Mouse (Mus musculus): ENCODE results near the gene Stk10.
A peak's percentile ranks its signal among the peaks of the same experiment; 100 is the strongest.
"Not testable (repeated sequence)": the region's sequence is repeated elsewhere in the genome, so short reads cannot be mapped to it uniquely, and the experiment has no call there.

Stk10 gene

GRCm38 (mm10) chr11:32594122-32594521, 61.0 kb downstream of the Stk10 start:
- no peak for DNase-seq (ENCODE audit: low read depth, low spot score)

- no peak for DNase-seq (ENCODE audit: low read depth, low spot score)
Measured at GRCm38 (mm10) chr11:32600371-32600770, 67.3 kb downstream of the Stk10 start.

GRCm38 (mm10) chr11:32601528-32602323, 68.6 kb downstream of the Stk10 start:
- peak; percentile 55 for DNase-seq (ENCODE audit: low read depth, low spot score)

GRCm38 (mm10) chr11:32604663-32605062, 71.6 kb downstream of the Stk10 start:
- no peak for DNase-seq (ENCODE audit: low read depth, low spot score)

- no peak for DNase-seq (ENCODE audit: low read depth, low spot score)
Measured at GRCm38 (mm10) chr11:32605131-32605860, 72.2 kb downstream of the Stk10 start.

- DNase-seq (ENCODE audit: low read depth, low spot score) = no peak
Measured at GRCm38 (mm10) chr11:32605907-32606306, 72.8 kb downstream of the Stk10 start.

GRCm38 (mm10) chr11:32607319-32607718, 74.2 kb downstream of the Stk10 start:
- no peak for DNase-seq (ENCODE audit: low read depth, low spot score)

GRCm38 (mm10) chr11:32610616-32611015, 77.5 kb downstream of the Stk10 start:
- DNase-seq (ENCODE audit: low read depth, low spot score) = no peak

GRCm38 (mm10) chr11:32612304-32612703, 79.2 kb downstream of the Stk10 start:
- DNase-seq (ENCODE audit: low read depth, low spot score) = no peak

GRCm38 (mm10) chr11:32614463-32614862, 81.4 kb downstream of the Stk10 start:
- DNase-seq (ENCODE audit: low read depth, low spot score) = peak; percentile 79

- DNase-seq (ENCODE audit: low read depth, low spot score) = peak; percentile 49
Measured at GRCm38 (mm10) chr11:32615561-32615960, 82.5 kb downstream of the Stk10 start.

GRCm38 (mm10) chr11:32616091-32616490, 83.0 kb downstream of the Stk10 start:
- no peak for DNase-seq (ENCODE audit: low read depth, low spot score)

GRCm38 (mm10) chr11:32618036-32618435, 84.9 kb downstream of the Stk10 start:
- no peak for DNase-seq (ENCODE audit: low read depth, low spot score)

GRCm38 (mm10) chr11:32618641-32619040, 85.5 kb downstream of the Stk10 start:
- not testable (repeated sequence) for DNase-seq (ENCODE audit: low read depth, low spot score)

- no peak for DNase-seq (ENCODE audit: low read depth, low spot score)
Measured at GRCm38 (mm10) chr11:32619257-32619816, 86.2 kb downstream of the Stk10 start.

- DNase-seq (ENCODE audit: low read depth, low spot score) = no peak
Measured at GRCm38 (mm10) chr11:32619866-32620456, 86.9 kb downstream of the Stk10 start.

GRCm38 (mm10) chr11:32621831-32622478, 88.8 kb downstream of the Stk10 start:
- no peak for DNase-seq (ENCODE audit: low read depth, low spot score)

- no peak for DNase-seq (ENCODE audit: low read depth, low spot score)
Measured at GRCm38 (mm10) chr11:32622479-32623190, 89.5 kb downstream of the Stk10 start.

GRCm38 (mm10) chr11:32623236-32623635, 90.1 kb downstream of the Stk10 start:
- DNase-seq (ENCODE audit: low read depth, low spot score) = no peak

GRCm38 (mm10) chr11:32623912-32624311, 90.8 kb downstream of the Stk10 start:
- no peak for DNase-seq (ENCODE audit: low read depth, low spot score)

GRCm38 (mm10) chr11:32625677-32626076, 92.6 kb downstream of the Stk10 start:
- DNase-seq (ENCODE audit: low read depth, low spot score) = peak; percentile 55
